In genomic region chr6:99475040-99475439, GRCm38 (mm10) we compare ENCODE assay signal across 28 mouse cellular contexts. TPM values are rescaled to one million over a fixed set of nuclear protein-coding genes. Genes with fewer than 3 reads are reported as not detected.
DNase-seq lines count a peak whose midpoint lies in the region; ATAC-seq and TF ChIP-seq lines count a peak whose summit lies in the region.
"Had no signal": no experiment of that assay in that cellular context is flagged by ENCODE, and none has a peak within 500 bp of the region (broad histone marks: within the 10 kb centered on the region; RNA-seq: fewer than 3 reads in every experiment).

No protein-coding gene starts in this region.

- H3K27me3 ChIP-seq in kidney, embryonic 15.5 days, result no peaks in the 10 kb centered on the region
- H3K27me3 ChIP-seq in limb, embryonic 14.5 days (ENCODE audit: control insufficient read depth, insufficient read depth, low read length), result no peaks in the 10 kb centered on the region
- no peaks in the 10 kb centered on the region for H3K27me3 ChIP-seq in stomach, embryonic 16.5 days (ENCODE audit: control insufficient read depth, insufficient read depth, low read length)
- no peaks in the 10 kb centered on the region for H3K27me3 ChIP-seq in forebrain, postnatal 0 days (ENCODE audit: insufficient read depth, low read length)
- H3K27me3 ChIP-seq: forebrain, embryonic 12.5 days; forebrain, embryonic 15.5 days; heart, embryonic 13.5 days had no signal

- no peak overlapping the region for H3K27ac ChIP-seq in kidney, embryonic 15.5 days
- no peak overlapping the region for H3K27ac ChIP-seq in limb, embryonic 14.5 days (replicated peaks; ENCODE audit: low read depth, low read length)
- H3K27ac ChIP-seq in stomach, embryonic 16.5 days (ENCODE audit: low read length), result peak overlapping the region; percentile 36; the same call in 1 of the 2 replicates
- no peak overlapping the region for H3K27ac ChIP-seq in forebrain, postnatal 0 days (ENCODE audit: low read depth, low read length)
- H3K27ac ChIP-seq: forebrain, embryonic 12.5 days; forebrain, embryonic 15.5 days; heart, adult 2 months; heart, embryonic 10.5 days; heart, embryonic 13.5 days; hindbrain, embryonic 14.5 days; hindbrain, postnatal 0 days had no signal

- DNase-seq in kidney, adult 11 months, result peak; percentile 19
- DNase-seq in kidney, adult 18-20 months, result no peak
- DNase-seq in kidney, postnatal 36 days, result peak; percentile 24 to 34
- DNase-seq in limb, embryonic 14.5 days (ENCODE audit: low spot score), result peak; percentile 55
- no peak for DNase-seq in forebrain, postnatal 0 days
- DNase-seq: adrenal gland, adult 2 months; adrenal gland, postnatal 14 days; cerebellum, adult 11 months; cerebellum, adult 2 months; cerebellum, adult 9-11 months; cerebellum, postnatal 36 days; embryo, embryonic 11 days; gastrocnemius, postnatal 10 days; gastrocnemius, postnatal 36 days; heart, adult 2 months; heart, postnatal 14 days; heart, postnatal 4 days had no signal

- no peak for TF ChIP-seq POLR2A in limb, embryonic 14.5 days (IDR thresholded peaks at IDR 0.05; ENCODE audit: borderline replicate concordance, extremely low read depth, insufficient read depth, insufficient read length)

- H3K36me3 ChIP-seq in kidney, embryonic 15.5 days, result no peaks in the 10 kb centered on the region
- H3K36me3 ChIP-seq in limb, embryonic 14.5 days (ENCODE audit: control insufficient read depth, insufficient read depth, low read length), result no peaks in the 10 kb centered on the region
- H3K36me3 ChIP-seq in stomach, embryonic 16.5 days (ENCODE audit: control insufficient read depth, insufficient read depth, low read length), result no peaks in the 10 kb centered on the region
- no peaks in the 10 kb centered on the region for H3K36me3 ChIP-seq in forebrain, postnatal 0 days (ENCODE audit: insufficient read depth)
- H3K36me3 ChIP-seq: forebrain, embryonic 12.5 days; forebrain, embryonic 15.5 days; heart, embryonic 10.5 days; heart, embryonic 13.5 days had no signal

- no peak overlapping the region for H3K9ac ChIP-seq in kidney, embryonic 15.5 days
- H3K9ac ChIP-seq in limb, embryonic 14.5 days (ENCODE audit: low read depth, low read length, severe bottlenecking), result no peak overlapping the region
- no peak overlapping the region for H3K9ac ChIP-seq in stomach, embryonic 16.5 days (ENCODE audit: low read length)
- H3K9ac ChIP-seq in forebrain, postnatal 0 days, result no peak overlapping the region
- H3K9ac ChIP-seq: forebrain, embryonic 12.5 days; forebrain, embryonic 15.5 days; heart, embryonic 13.5 days; hindbrain, embryonic 14.5 days had no signal

- H3K9me3 ChIP-seq in kidney, embryonic 15.5 days (replicated peaks), result no peaks in the 10 kb centered on the region
- H3K9me3 ChIP-seq in limb, embryonic 14.5 days (ENCODE audit: control insufficient read depth, low read length), result no peaks in the 10 kb centered on the region
- no peaks in the 10 kb centered on the region for H3K9me3 ChIP-seq in stomach, embryonic 16.5 days (replicated peaks; ENCODE audit: control insufficient read depth, low read length)
- H3K9me3 ChIP-seq in forebrain, postnatal 0 days (ENCODE audit: low read length), result no peaks in the 10 kb centered on the region
- H3K9me3 ChIP-seq: forebrain, embryonic 12.5 days; forebrain, embryonic 15.5 days; heart, embryonic 10.5 days; heart, embryonic 13.5 days had no signal

- H3K4me3 ChIP-seq in kidney, embryonic 15.5 days (replicated peaks), result no peak overlapping the region
- no peak overlapping the region for H3K4me3 ChIP-seq in limb, embryonic 14.5 days (replicated peaks; ENCODE audit: low read length)
- no peak overlapping the region for H3K4me3 ChIP-seq in stomach, embryonic 16.5 days (replicated peaks; ENCODE audit: low read length)
- no peak overlapping the region for H3K4me3 ChIP-seq in forebrain, postnatal 0 days (ENCODE audit: low read depth, low read length)
- H3K4me3 ChIP-seq: erythroblast, embryonic 14.5 days; forebrain, embryonic 12.5 days; forebrain, embryonic 15.5 days; heart, adult 2 months; heart, embryonic 10.5 days; heart, embryonic 13.5 days had no signal

- no peak overlapping the region for H3K4me2 ChIP-seq in kidney, embryonic 15.5 days
- no peak overlapping the region for H3K4me2 ChIP-seq in limb, embryonic 14.5 days (replicated peaks; ENCODE audit: low read depth, low read length, severe bottlenecking)
- H3K4me2 ChIP-seq in stomach, embryonic 16.5 days (ENCODE audit: low read depth, low read length), result no peak overlapping the region
- H3K4me2 ChIP-seq in forebrain, postnatal 0 days (ENCODE audit: low read depth), result no peak overlapping the region
- H3K4me2 ChIP-seq: forebrain, embryonic 12.5 days; forebrain, embryonic 15.5 days; heart, embryonic 13.5 days; hindbrain, embryonic 14.5 days had no signal

- TF ChIP-seq CTCF in forebrain, postnatal 0 days (IDR thresholded peaks at IDR 0.05; ENCODE audit: low read depth), result no peak

- WGBS in kidney, embryonic 15.5 days, result 75% methylated on average over 9 of the region's 9 CpGs
- 50% methylated on average over 9 of the region's 9 CpGs for WGBS in limb, embryonic 14.5 days
- WGBS in stomach, embryonic 16.5 days, result 67% methylated on average over 9 of the region's 9 CpGs
- WGBS in forebrain, postnatal 0 days, result 84% methylated on average over 9 of the region's 9 CpGs

- ATAC-seq in kidney, embryonic 15.5 days (replicated peaks; ENCODE audit: low FRiP score), result no peak
- peak; percentile 47; the same call in 1 of the 2 replicates for ATAC-seq in limb, embryonic 14.5 days (ENCODE audit: low FRiP score, low read depth)
- ATAC-seq in stomach, embryonic 16.5 days (ENCODE audit: insufficient read depth, low FRiP score), result no peak
- no peak for ATAC-seq in frontal cortex, adult (ENCODE audit: low TSS enrichment)
- ATAC-seq in forebrain, postnatal 0 days, result no peak
- ATAC-seq: CD4-positive, CD25-positive, alpha-beta regulatory T cell, adult 4 months; forebrain, embryonic 15.5 days; hindbrain, postnatal 0 days had no signal

- peaks cover 29% of the 10 kb centered on the region for H3K4me1 ChIP-seq in kidney, embryonic 15.5 days
- peaks cover 14% of the 10 kb centered on the region for H3K4me1 ChIP-seq in limb, embryonic 14.5 days (ENCODE audit: control insufficient read depth, insufficient read depth, low read length)
- H3K4me1 ChIP-seq in stomach, embryonic 16.5 days (ENCODE audit: control insufficient read depth, insufficient read depth, low read length), result peaks cover 17% of the 10 kb centered on the region
- H3K4me1 ChIP-seq in forebrain, postnatal 0 days (ENCODE audit: insufficient read depth), result no peaks in the 10 kb centered on the region

RNA-seq across cellular contexts. Expression of gene Foxp1, which starts 47.5 kb away (rescaled TPM):
- 50.2 and 55.0 TPM in 2 replicates for polyA plus RNA-seq in kidney, embryonic 15.5 days (2015; fragmentation: Nextera tagmentation; extraction: Ambion mirVana)
- 101 and 121 TPM in 2 replicates for polyA plus RNA-seq in limb, embryonic 14.5 days (2012; rRNA removed)
- 166 and 190 TPM in 2 replicates for polyA plus RNA-seq in limb, embryonic 14.5 days (2014; fragmentation: Nextera tagmentation; extraction: Ambion mirVana)
- 108 and 110 TPM in 2 replicates for polyA plus RNA-seq in stomach, embryonic 16.5 days (2015; fragmentation: Nextera tagmentation; extraction: Ambion mirVana)
- total RNA-seq in forebrain, postnatal 0 days (2014; rRNA removed), result 112 and 157 TPM in 2 replicates
- polyA plus RNA-seq in forebrain, postnatal 0 days (2015; fragmentation: Nextera tagmentation; extraction: Ambion mirVana), result 137 and 167 TPM in 2 replicates

Comparison
In these comparisons a context has a peak if more than half of its experiments do, and no peak if none do; other contexts are left out.
1. DNase-seq: peak in kidney, adult 11 months (single experiment), kidney, postnatal 36 days (2 of 2) and limb, embryonic 14.5 days (single experiment); none in kidney, adult 18-20 months (single experiment) and forebrain, postnatal 0 days (single experiment).